Comparison of ENCODE assay signal across 13 mouse cellular contexts in genomic region chr3:43923497-43923896, GRCm38 (mm10).
"Had no signal": no experiment of that assay in that cellular context is flagged by ENCODE, and none has a peak within 500 bp of the region (broad histone marks: within the 10 kb centered on the region; RNA-seq: fewer than 3 reads in every experiment).

No protein-coding gene starts in this region.

- DNase-seq: kidney, adult 8-10 months; kidney, postnatal 25 days; lung, embryonic 14.5 days; lung, postnatal 10 days; lung, postnatal 4 days; right cerebral cortex, adult 18-20 months; right cerebral cortex, postnatal 25 days; thymus, adult 18-20 months; thymus, postnatal 14 days had no signal

- H3K36me3 ChIP-seq: limb, embryonic 15.5 days; liver, embryonic 12.5 days; midbrain, embryonic 12.5 days had no signal

- H3K27ac ChIP-seq: left cerebral cortex, adult 2 months; limb, embryonic 15.5 days; liver, embryonic 12.5 days; midbrain, embryonic 12.5 days had no signal

- H3K27me3 ChIP-seq: limb, embryonic 15.5 days; liver, embryonic 12.5 days; midbrain, embryonic 12.5 days had no signal

- H3K9me3 ChIP-seq: limb, embryonic 15.5 days; liver, embryonic 12.5 days; midbrain, embryonic 12.5 days had no signal

- H3K4me3 ChIP-seq: left cerebral cortex, adult 2 months; limb, embryonic 15.5 days; liver, embryonic 12.5 days; midbrain, embryonic 12.5 days had no signal

- H3K4me1 ChIP-seq: limb, embryonic 15.5 days; liver, embryonic 12.5 days; midbrain, embryonic 12.5 days had no signal

- H3K9ac ChIP-seq: limb, embryonic 15.5 days; liver, embryonic 12.5 days; lung, embryonic 14.5 days; midbrain, embryonic 12.5 days had no signal

- ATAC-seq: liver, embryonic 12.5 days had no signal

- H3K4me2 ChIP-seq: limb, embryonic 15.5 days; liver, embryonic 12.5 days; lung, embryonic 14.5 days; midbrain, embryonic 12.5 days had no signal
